Mouse (Mus musculus) neural tube, embryonic 12.5 days (tissue): Measurements from ENCODE around the gene Zfp622. TPM values are rescaled to one million over a fixed set of nuclear protein-coding genes. Genes with fewer than 3 reads are reported as not detected.
"Not testable (repeated sequence)": the region's sequence is repeated elsewhere in the genome, so short reads cannot be mapped to it uniquely, and the experiment has no call there.

ENCODE experiments used
- ATAC-seq: fragments of 200-750 bp; cut with Nextera tagmentation; 2 replicates; pipeline ENCODE4 v1.8.0; 2017; ENCODE audit warnings: low read depth, mild to moderate bottlenecking, moderate TSS enrichment, moderate library complexity; ENCODE audit not compliant: low FRiP score
- H3K27ac ChIP-seq: fragments of 300-500 bp; sonication (generic); 2 replicates; pipeline ENCODE4 v1.5.1; 2016
- H3K27me3 ChIP-seq: fragments of 300-500 bp; sonication (generic); replicated peaks from 2 replicates; pipeline ENCODE4 v1.6.1; 2016; ENCODE audit warnings: mild to moderate bottlenecking
- H3K36me3 ChIP-seq: fragments of 300-500 bp; sonication (generic); 2 replicates; pipeline ENCODE4 v1.6.1; 2016; ENCODE audit warnings: mild to moderate bottlenecking
- H3K4me1 ChIP-seq: fragments of 300-500 bp; sonication (generic); 2 replicates; pipeline ENCODE4 v1.6.1; 2016
- H3K4me2 ChIP-seq: fragments of 300-500 bp; sonication (generic); replicated peaks from 2 replicates; pipeline ENCODE4 v1.6.1; 2016; ENCODE audit warnings: mild to moderate bottlenecking
- H3K4me3 ChIP-seq: fragments of 300-500 bp; sonication (generic); 2 replicates; pipeline ENCODE4 v1.5.1; 2016
- H3K9ac ChIP-seq: fragments of 300-500 bp; sonication (generic); 2 replicates; pipeline ENCODE4 v1.6.1; 2016; ENCODE audit warnings: mild to moderate bottlenecking
- H3K9me3 ChIP-seq: fragments of 300-500 bp; sonication (generic); 2 replicates; pipeline ENCODE4 v1.6.1; 2016; ENCODE audit warnings: mild to moderate bottlenecking
- WGBS: fragments of 180-500 bp; shearing (Covaris S2); methylation state at CpG from one replicate; pipeline ENCODE4 v1.1.7; 2016; 5-methylcytosine and 5-hydroxymethylcytosine counted together
- polyA plus RNA-seq: library from polyadenylated mRNA; unstranded; fragments of >200 nt; fragmentation: Nextera tagmentation; extraction: Ambion mirVana; gene quantifications from 2 replicates; pipeline ENCODE4 v1.2.1, GENCODE M21; 2016

Gene Zfp622
- polyA plus RNA-seq, 1 experiment from 2014 or later = 44.9 TPM

DNA sequence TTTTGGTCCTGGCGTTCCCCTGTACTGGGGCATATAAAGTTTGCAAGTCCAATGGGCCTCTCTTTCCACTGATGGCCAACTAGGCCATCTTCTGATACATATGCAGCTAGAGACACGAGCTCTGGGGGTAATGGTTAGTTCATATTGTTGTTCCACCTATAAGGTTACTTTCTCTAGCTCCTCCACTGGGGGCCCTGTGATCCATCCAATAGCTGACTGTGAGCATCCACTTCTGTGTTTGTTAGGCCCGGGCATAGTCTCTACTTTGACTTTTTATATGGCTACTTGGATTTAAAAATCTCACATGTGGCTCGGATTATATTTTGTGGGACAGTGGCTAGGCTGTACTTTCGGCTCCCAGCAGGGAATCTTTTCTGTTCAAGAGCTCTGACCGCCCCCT, 552 bp upstream of the Zfp622 start:
- H3K4me1 ChIP-seq = peaks cover 18% of the 10 kb centered on the region
- H3K27ac ChIP-seq = peak overlapping the region; percentile 46; the same call in 1 of the 2 replicates
- 18% methylated on average over 6 of the region's 6 CpGs for WGBS
- not testable (repeated sequence) for H3K9me3 ChIP-seq, H3K27me3 ChIP-seq
- peak overlapping the region; percentile 61 for H3K9ac ChIP-seq
- peak; percentile 46 for ATAC-seq
- H3K4me3 ChIP-seq = peak overlapping the region; percentile 97
- peak overlapping the region; percentile 90 for H3K4me2 ChIP-seq
- peaks cover 17% of the 10 kb centered on the region for H3K36me3 ChIP-seq

- H3K27ac ChIP-seq = peak overlapping the region; percentile 64
- peak; percentile 36 for ATAC-seq
Observed at GRCm38 (mm10) chr15:25984734-25985492, 747 bp downstream of the Zfp622 start.

DNA sequence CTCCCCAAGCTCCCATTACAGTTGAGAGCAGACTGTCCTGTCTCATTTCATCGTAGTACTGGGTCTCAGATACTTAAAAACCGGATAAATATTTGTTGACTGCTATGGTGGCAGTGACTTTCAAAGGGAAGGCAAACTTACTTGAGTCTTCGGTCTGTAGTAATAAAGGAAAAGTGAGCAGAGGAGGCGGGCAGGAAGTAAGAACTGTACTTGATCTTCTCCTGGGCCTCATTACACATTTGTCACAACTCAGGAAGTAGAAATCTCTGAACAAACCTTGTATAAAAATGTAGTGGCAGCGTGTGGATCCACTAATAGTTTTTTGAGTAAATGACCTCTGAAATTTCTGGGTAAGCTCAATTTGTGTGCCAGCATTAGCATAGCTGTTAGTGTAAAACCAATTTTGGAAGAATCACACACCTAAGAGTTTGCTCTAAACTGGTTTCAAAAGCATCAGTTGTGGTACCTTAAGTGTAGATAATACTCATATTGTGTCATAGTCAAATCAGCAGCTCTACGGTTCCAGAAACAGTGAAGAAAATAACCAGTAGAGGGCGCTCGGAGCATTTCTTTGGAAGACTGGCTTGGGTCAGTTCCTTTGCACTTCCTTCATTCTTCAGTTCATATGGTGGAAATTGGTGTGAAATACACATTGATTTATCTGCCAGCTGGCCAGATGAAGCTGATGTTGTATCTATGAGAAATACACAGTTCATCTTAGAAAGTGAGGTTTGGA, 9.0 kb downstream of the Zfp622 start:
- Histone ChIP-seq H3K9ac (no peak overlapping the region), H3K4me2 (no peak overlapping the region), H3K4me1 (no peaks in the 10 kb centered on the region), H3K27ac (no peak overlapping the region), H3K36me3 (peaks cover 34% of the 10 kb centered on the region), H3K27me3 (no peaks in the 10 kb centered on the region), H3K9me3 (no peaks in the 10 kb centered on the region), H3K4me3 (no peak overlapping the region)
- no peak for ATAC-seq
- WGBS = 68% methylated on average over 8 of the region's 8 CpGs

More at GRCm38 (mm10) chr15:25984734-25985492, 747 bp downstream of the Zfp622 start:
- WGBS = under 1% methylated on average over 71 of the region's 71 CpGs
- H3K9ac ChIP-seq = peak overlapping the region; percentile 96
- peak overlapping the region; percentile 90 for H3K4me2 ChIP-seq
- H3K4me1 ChIP-seq = peaks cover 18% of the 10 kb centered on the region
- H3K36me3 ChIP-seq = peaks cover 17% of the 10 kb centered on the region
- peak overlapping the region; percentile 97 for H3K4me3 ChIP-seq
- H3K9me3 ChIP-seq = no peaks in the 10 kb centered on the region
- H3K27me3 ChIP-seq = no peaks in the 10 kb centered on the region

- Histone ChIP-seq H3K27ac (no peak overlapping the region), H3K36me3 (peaks cover 30% of the 10 kb centered on the region), H3K9ac (no peak overlapping the region), H3K4me1 (no peaks in the 10 kb centered on the region), H3K9me3 (no peaks in the 10 kb centered on the region), H3K27me3 (no peaks in the 10 kb centered on the region), H3K4me2 (no peak overlapping the region), H3K4me3 (no peak overlapping the region)
- ATAC-seq = 0 out of 2 replicates have a peak, but pooled peaks have one; percentile 48
- 54% methylated on average over 2 of the region's 2 CpGs for WGBS
Observed at GRCm38 (mm10) chr15:25995521-25995920, 11.4 kb downstream of the Zfp622 start.

DNA sequence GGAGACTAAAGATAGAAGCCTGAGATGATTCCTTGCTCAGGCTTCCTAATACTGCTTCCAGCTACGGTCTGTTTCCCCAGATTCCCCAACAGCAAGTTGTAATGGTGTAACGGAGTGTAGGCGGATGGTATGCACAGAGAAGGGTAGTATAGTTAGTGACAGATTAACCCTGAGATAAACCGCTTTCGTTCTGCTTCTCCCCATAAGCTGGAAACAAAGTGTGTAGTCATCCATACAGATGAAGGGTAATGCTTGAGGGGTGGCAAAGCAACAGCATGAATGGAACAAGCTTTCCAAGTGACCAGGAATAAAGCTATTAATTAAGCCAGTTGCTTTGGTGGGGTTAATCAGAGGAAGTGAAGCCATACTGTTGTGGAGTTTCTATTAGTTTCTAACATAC, 15.4 kb downstream of the Zfp622 start:
- H3K4me1 ChIP-seq, H3K4me3 ChIP-seq, H3K9ac ChIP-seq, ATAC-seq, H3K27ac ChIP-seq, H3K4me2 ChIP-seq, H3K9me3 ChIP-seq, H3K27me3 ChIP-seq: not testable (repeated sequence)
- H3K36me3 ChIP-seq = peaks cover 19% of the 10 kb centered on the region; the same call in 1 of the 2 replicates
- 30% methylated on average over 5 of the region's 5 CpGs for WGBS

- ATAC-seq = no peak
- no peak overlapping the region for H3K27ac ChIP-seq
- no peak overlapping the region for H3K4me2 ChIP-seq
- no peaks in the 10 kb centered on the region for H3K9me3 ChIP-seq
- no peak overlapping the region for H3K4me3 ChIP-seq
- no peaks in the 10 kb centered on the region for H3K27me3 ChIP-seq
- no peak overlapping the region for H3K9ac ChIP-seq
- no peaks in the 10 kb centered on the region for H3K4me1 ChIP-seq
- WGBS = 84% methylated on average over 3 of the region's 3 CpGs
- no peaks in the 10 kb centered on the region for H3K36me3 ChIP-seq
Observed at GRCm38 (mm10) chr15:26008621-26009020, 24.5 kb downstream of the Zfp622 start.

GRCm38 (mm10) chr15:26012891-26013290, 28.7 kb downstream of the Zfp622 start:
- no peak overlapping the region for H3K27ac ChIP-seq
- H3K36me3 ChIP-seq = no peaks in the 10 kb centered on the region
- WGBS = 65% methylated on average over 4 of the region's 4 CpGs
- H3K4me1 ChIP-seq = no peaks in the 10 kb centered on the region
- H3K4me2 ChIP-seq = no peak overlapping the region
- no peaks in the 10 kb centered on the region for H3K9me3 ChIP-seq
- H3K27me3 ChIP-seq = no peaks in the 10 kb centered on the region
- ATAC-seq = no peak
- H3K9ac ChIP-seq = no peak overlapping the region
- H3K4me3 ChIP-seq = no peak overlapping the region

GRCm38 (mm10) chr15:26015979-26016665, 32.0 kb downstream of the Zfp622 start:
- Histone ChIP-seq H3K4me2 (peak overlapping the region; percentile 21; the same call in 1 of the 2 replicates), H3K4me1 (no peaks in the 10 kb centered on the region), H3K4me3 (no peak overlapping the region), H3K36me3 (no peaks in the 10 kb centered on the region), H3K9me3 (no peaks in the 10 kb centered on the region), H3K27me3 (no peaks in the 10 kb centered on the region), H3K27ac (no peak overlapping the region), H3K9ac (no peak overlapping the region)
- WGBS = 31% methylated on average over 14 of the region's 14 CpGs
- ATAC-seq = peak; percentile 78

DNA sequence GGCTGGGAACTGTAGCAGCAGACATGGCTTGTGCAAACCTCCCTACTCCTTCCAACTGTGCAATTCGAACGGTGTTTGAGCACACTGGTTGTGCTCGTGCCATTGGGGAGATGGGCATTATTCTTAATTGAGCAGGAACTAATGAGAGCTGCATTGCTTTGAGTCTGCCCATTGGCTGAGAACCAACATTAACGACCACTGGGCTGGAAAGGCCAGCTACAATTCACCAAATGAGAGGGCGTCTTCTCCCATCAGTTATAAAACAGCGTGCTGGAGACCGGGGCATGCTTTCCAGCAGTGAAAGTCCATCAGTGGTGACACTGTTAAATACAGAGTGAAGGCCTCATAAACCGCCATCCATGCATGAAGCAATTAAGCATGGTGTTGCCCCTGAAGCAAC, 37.6 kb downstream of the Zfp622 start:
- peak; percentile 57 for ATAC-seq
- H3K9me3 ChIP-seq = no peaks in the 10 kb centered on the region
- WGBS = 18% methylated on average over 8 of the region's 8 CpGs
- H3K36me3 ChIP-seq = no peaks in the 10 kb centered on the region
- no peak overlapping the region for H3K9ac ChIP-seq
- no peak overlapping the region for H3K4me2 ChIP-seq
- no peaks in the 10 kb centered on the region for H3K27me3 ChIP-seq
- H3K4me1 ChIP-seq = no peaks in the 10 kb centered on the region
- no peak overlapping the region for H3K27ac ChIP-seq
- H3K4me3 ChIP-seq = no peak overlapping the region

DNA sequence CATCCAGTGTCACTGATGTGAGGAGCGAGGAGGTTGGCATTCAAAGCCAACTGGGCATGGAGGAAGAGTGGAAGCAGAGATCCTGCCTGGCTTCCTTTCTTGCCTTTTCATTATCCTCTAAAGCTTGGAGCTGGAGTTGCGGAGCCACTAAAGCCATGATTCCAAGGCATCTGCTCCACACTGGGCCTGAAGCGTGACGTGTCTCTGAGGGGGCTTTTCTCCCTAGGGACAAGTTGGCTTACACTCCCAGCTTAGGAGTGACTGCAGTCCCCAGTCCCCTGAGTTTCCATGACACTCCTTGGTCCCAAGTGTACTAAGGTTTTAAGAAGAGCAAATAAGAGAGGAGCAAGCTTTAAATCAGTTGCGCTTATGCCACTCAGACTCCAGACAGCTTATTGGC, 38.5 kb downstream of the Zfp622 start:
- Histone ChIP-seq H3K36me3 (no peaks in the 10 kb centered on the region), H3K4me3 (no peak overlapping the region), H3K27me3 (no peaks in the 10 kb centered on the region), H3K4me1 (no peaks in the 10 kb centered on the region), H3K9me3 (no peaks in the 10 kb centered on the region), H3K4me2 (no peak overlapping the region), H3K9ac (no peak overlapping the region), H3K27ac (no peak overlapping the region)
- 84% methylated on average over 5 of the region's 5 CpGs for WGBS
- ATAC-seq = no peak

DNA sequence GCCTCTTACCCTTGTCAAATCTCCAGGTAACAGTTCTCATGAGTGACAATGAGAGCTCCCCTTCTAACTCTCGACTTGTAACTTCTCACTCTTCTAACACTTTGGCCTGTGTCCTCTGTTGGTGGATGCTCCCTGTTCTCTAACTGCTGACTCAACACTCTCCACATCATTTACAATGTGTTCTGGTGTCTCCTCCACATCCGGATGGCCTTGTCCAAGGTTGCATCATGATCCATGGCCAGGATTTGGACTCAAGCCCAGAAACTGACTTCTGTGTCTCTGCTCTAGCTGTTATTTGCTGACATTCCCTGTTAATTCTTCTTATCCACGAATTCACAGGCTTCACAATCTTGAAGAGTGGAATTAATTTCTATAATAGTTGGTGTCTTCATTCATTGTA, 47.5 kb downstream of the Zfp622 start:
- H3K36me3 ChIP-seq = no peaks in the 10 kb centered on the region
- no peak overlapping the region for H3K9ac ChIP-seq
- no peaks in the 10 kb centered on the region for H3K4me1 ChIP-seq
- no peak overlapping the region for H3K27ac ChIP-seq
- H3K9me3 ChIP-seq = no peaks in the 10 kb centered on the region
- no peak overlapping the region for H3K4me2 ChIP-seq
- no peak overlapping the region for H3K4me3 ChIP-seq
- no peaks in the 10 kb centered on the region for H3K27me3 ChIP-seq
- 71% methylated on average over 3 of the region's 3 CpGs for WGBS
- ATAC-seq = no peak

DNA sequence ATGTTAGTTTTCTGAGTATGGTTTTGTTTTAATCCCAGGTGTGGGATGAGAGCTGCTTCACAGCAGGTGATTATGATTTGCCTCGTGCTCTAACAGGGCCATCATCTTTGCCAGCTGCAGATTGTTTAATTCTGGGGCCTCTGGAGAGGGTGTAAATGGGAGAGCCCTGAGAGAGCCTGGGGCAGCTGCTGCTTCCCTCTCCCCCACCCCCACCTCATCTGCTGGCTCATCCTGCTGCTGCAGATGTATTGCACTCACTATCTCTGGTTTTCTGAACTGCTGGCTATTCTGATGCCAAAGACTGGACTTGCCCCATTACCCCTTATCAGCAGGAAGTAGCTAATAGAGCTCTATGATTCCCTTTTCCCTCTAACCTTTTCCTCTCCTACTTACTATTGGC, 56.4 kb downstream of the Zfp622 start:
- 10% methylated on average over 1 of the region's 1 CpGs for WGBS

More for the DNA sequence above, 56.4 kb downstream of the Zfp622 start:
- no peaks in the 10 kb centered on the region for H3K36me3 ChIP-seq
- no peaks in the 10 kb centered on the region for H3K9me3 ChIP-seq
- no peak overlapping the region for H3K4me2 ChIP-seq
- no peaks in the 10 kb centered on the region for H3K27me3 ChIP-seq
- H3K4me3 ChIP-seq = no peak overlapping the region
- H3K4me1 ChIP-seq = no peaks in the 10 kb centered on the region
- no peak overlapping the region for H3K27ac ChIP-seq
- no peak overlapping the region for H3K9ac ChIP-seq
- ATAC-seq = no peak
